Mouse (Mus musculus): ENCODE data around the gene Dpm1.

- TF ChIP-seq POLR2A (IDR thresholded peaks at IDR 0.05; ENCODE audit: control insufficient read depth, extremely low read depth, insufficient read depth, low read length, poor library complexity) (no peak), CTCF (IDR thresholded peaks at IDR 0.05; ENCODE audit: borderline replicate concordance, control insufficient read depth, extremely low read depth, insufficient read depth, low read length, poor library complexity) (no peak)
Measured at GRCm38 (mm10) chr2:168253822-168254221, 23.4 kb upstream of the Dpm1 start.
